Mouse (Mus musculus) left cerebral cortex, postnatal 4 days (tissue): Measurements from ENCODE around the gene Wfikkn2. TPM values are rescaled to one million over a fixed set of nuclear protein-coding genes. Genes with fewer than 3 reads are reported as not detected.

Experiments
- DNase-seq: peaks from one replicate; pipeline ENCODE4 v3.0.0-alpha.2; 2022
- intact Hi-C: fragments of 180-260 bp; cut with DNase I; formaldehyde crosslinking; loops from one replicate; pipeline ENCODE4 v1.15.1; 2025
- total RNA-seq, 2 experiments: library from RNA; stranded (reverse); gene quantifications; 2 replicates each; pipeline ENCODE4 v1.2.3; 2021

Wfikkn2 gene
- total RNA-seq, 2 experiments from 2014 or later = 1.0 to 1.8 TPM

DNA sequence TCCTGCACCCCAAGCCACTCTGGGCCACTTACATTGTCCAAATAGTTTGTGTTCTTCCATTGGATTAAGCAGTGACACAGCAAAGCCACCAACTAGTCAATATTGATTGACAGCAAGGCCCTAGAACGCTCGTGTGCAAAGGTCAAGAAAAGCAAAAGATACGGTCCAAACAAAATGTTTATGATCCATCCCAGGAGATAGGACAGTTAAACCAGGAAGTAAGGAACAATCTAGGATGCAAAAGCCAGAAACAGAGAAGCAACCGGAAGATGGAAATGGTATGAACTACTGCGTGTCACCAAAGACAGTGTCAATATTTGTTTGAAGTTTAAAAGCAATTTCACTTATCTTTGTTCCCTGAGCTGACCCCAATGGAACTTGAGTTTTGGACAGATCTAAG is 43.7 kb downstream of the Wfikkn2 start:
- no peak for DNase-seq
- intact Hi-C loops = no loop called here

GRCm38 (mm10) chr11:94200422-94200821 is 45.4 kb downstream of the Wfikkn2 start:
- intact Hi-C loops = no loop called here
- DNase-seq = no peak

DNA sequence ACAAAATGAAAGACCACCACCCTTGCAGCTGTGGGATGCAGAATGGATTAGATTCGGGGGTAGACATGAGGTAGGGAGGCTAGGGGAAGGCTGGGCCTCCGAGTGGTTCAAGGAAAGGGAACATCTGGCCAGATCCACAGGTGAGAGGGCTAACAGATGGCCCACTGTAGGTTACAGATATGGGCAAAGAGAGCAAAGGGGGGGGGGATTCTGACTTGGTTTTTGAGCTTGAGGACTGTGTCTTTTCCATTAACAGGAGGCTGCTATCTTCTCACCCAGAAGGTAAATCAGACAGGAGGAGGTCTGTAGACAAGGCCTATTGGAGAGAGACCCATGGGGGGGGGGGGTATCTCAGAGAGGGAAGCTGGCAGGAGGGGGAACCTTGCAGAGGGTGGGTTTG is 46.0 kb downstream of the Wfikkn2 start:
- DNase-seq = no peak
- intact Hi-C loops = no loop called here

DNA sequence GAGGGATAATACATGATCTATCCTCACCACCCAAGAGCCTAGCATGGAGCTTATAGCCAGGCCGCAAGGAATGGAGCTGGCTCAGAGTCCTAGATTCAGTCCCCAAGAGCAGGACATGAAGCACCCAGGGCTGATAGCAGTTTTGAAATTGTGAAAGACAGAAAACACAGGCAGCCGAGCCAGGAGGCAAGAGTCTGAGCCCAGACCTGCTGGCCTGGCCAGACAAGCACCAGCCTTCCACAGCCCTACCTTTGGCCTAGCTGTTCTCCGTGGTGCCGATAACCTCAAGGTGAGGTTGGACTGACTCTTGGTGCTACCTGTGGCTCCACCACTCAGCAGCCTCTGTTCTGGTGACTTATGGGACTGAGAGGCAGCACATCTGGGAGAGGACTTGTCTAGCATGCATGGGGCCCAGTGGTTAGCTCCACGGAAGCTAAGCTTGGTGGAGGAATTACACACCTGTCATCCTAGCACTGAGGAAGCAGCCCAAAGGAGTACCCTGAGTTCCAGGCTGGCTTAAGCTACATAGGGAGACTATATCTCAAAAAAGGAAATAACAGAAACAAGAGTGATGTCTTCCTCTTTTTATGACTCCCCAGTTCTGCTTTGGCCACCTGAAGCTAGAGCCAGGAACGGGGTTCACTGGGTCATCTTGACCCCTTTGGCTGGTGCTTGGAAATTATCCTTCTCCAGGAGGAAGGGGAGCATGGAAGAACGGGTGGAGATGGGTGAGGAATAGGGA is 47.2 kb downstream of the Wfikkn2 start:
- intact Hi-C loops = no loop called here

DNA sequence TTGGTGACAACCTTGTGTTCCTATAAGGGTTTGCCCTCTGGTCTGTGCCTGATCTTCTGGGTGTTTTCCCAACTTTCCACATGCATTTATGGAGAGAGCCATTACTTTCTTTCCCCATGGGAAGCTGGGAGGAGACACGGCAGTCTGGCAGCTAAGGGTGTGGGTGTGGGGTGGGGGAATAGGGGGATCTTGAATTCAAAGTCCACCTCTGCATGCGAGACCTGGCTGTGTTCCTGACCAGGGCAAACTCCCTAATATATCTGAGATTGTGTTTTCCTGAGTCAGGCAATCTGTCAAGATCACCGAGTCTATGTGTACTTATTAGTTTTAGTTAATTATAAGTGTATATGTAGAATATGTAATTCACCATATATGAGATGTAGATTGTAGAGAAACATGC is 49.5 kb downstream of the Wfikkn2 start:
- intact Hi-C loops = no loop called here
- DNase-seq = no peak

More for the DNA sequence above, 47.2 kb downstream of the Wfikkn2 start:
- DNase-seq = no peak

DNA sequence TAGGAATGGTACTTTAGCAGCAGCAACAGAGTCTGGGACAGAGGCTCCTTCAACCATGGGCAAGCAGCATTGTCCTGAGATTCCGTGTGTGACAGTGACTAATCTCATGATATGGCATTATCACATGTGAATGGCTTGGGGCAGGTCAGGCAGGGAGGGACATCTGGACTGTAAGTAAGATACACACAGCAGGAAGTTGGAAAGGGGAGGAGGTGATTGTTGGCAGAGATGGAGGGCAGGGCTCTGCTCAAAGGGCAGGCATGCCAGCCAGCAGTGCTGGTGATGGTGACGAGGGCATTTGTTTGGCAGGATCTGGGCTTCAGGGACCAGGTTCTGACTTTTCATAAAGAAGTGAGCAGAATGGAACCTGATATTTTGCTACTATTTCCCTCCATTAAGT is 52.7 kb downstream of the Wfikkn2 start:
- DNase-seq = peak; percentile 48
- intact Hi-C loops = no loop called here

GRCm38 (mm10) chr11:94190665-94191064 is 55.1 kb downstream of the Wfikkn2 start:
- intact Hi-C loops = no loop called here
- no peak for DNase-seq

GRCm38 (mm10) chr11:94189579-94189978 is 56.2 kb downstream of the Wfikkn2 start:
- DNase-seq = no peak
- intact Hi-C loops = no loop called here

Other genes with a start within 250 kb of the Wfikkn2 start
- gene Spag9, start 249.9 kb downstream of the Wfikkn2 start, total RNA-seq = 100 to 1,000 TPM; 232 to 235 TPM
- gene Tob1, start 34.6 kb downstream of the Wfikkn2 start, total RNA-seq = 10 to 100 TPM; 27.3 to 28.3 TPM
- gene Gm21885, start 35.9 kb upstream of the Wfikkn2 start, total RNA-seq = not detected
- gene Luc7l3, start 76.0 kb upstream of the Wfikkn2 start, total RNA-seq = 100 to 1,000 TPM; 147 to 151 TPM
- gene Ankrd40, start 82.0 kb upstream of the Wfikkn2 start, total RNA-seq = 10 to 100 TPM; 52.1 to 58.1 TPM
- 1 to 10 TPM in 1 of 2 experiments, under 1 TPM in 1; 0.70 to 1.4 TPM for gene Abcc3, start 147.0 kb upstream of the Wfikkn2 start, total RNA-seq
- gene Cacna1g, start 228.2 kb upstream of the Wfikkn2 start, total RNA-seq = 100 to 1,000 TPM; 180 to 184 TPM
- 1 to 10 TPM; 2.0 to 2.4 TPM for gene Spata20, start 240.2 kb upstream of the Wfikkn2 start, total RNA-seq